Mouse (Mus musculus) neural tube, embryonic 15.5 days (tissue): ENCODE results near the gene Akap13. TPM values are rescaled to one million over a fixed set of nuclear protein-coding genes. Genes with fewer than 3 reads are reported as not detected.

ENCODE experiments used
- ATAC-seq: fragments of 200-750 bp; cut with Nextera tagmentation; 2 replicates; pipeline ENCODE4 v1.8.0; 2017; ENCODE audit warnings: mild to moderate bottlenecking, moderate TSS enrichment, moderate library complexity; ENCODE audit not compliant: low FRiP score
- H3K27ac ChIP-seq: fragments of 300-500 bp; sonication (generic); replicated peaks from 2 replicates; pipeline ENCODE4 v1.5.1; 2015; ENCODE audit warnings: mild to moderate bottlenecking, inconsistent platforms
- H3K27me3 ChIP-seq: fragments of 300-500 bp; sonication (generic); replicated peaks from 2 replicates; pipeline ENCODE4 v1.6.1; 2015; ENCODE audit warnings: inconsistent platforms
- H3K36me3 ChIP-seq: fragments of 300-500 bp; sonication (generic); 2 replicates; pipeline ENCODE4 v1.6.1; 2015; ENCODE audit warnings: inconsistent platforms
- H3K4me1 ChIP-seq: fragments of 300-500 bp; sonication (generic); 2 replicates; pipeline ENCODE4 v1.6.1; 2015; ENCODE audit warnings: inconsistent platforms
- H3K4me2 ChIP-seq: fragments of 300-500 bp; sonication (generic); 2 replicates; pipeline ENCODE4 v1.6.1; 2015; ENCODE audit warnings: inconsistent platforms, mild to moderate bottlenecking, moderate library complexity
- H3K4me3 ChIP-seq: fragments of 300-500 bp; sonication (generic); replicated peaks from 2 replicates; pipeline ENCODE4 v1.5.1; 2015; ENCODE audit warnings: mild to moderate bottlenecking, inconsistent platforms
- H3K9ac ChIP-seq: fragments of 300-500 bp; sonication (generic); replicated peaks from 2 replicates; pipeline ENCODE4 v1.6.1; 2015; ENCODE audit warnings: mild to moderate bottlenecking, inconsistent platforms
- H3K9me3 ChIP-seq: fragments of 300-500 bp; sonication (generic); replicated peaks from 2 replicates; pipeline ENCODE4 v1.6.1; 2016; ENCODE audit warnings: inconsistent platforms
- WGBS: fragments of 180-500 bp; shearing (Covaris S2); methylation state at CpG from one replicate; pipeline ENCODE4 v1.1.7; 2015; ENCODE audit warnings: mixed read lengths; 5-methylcytosine and 5-hydroxymethylcytosine counted together
- polyA plus RNA-seq: library from polyadenylated mRNA; unstranded; fragments of >200 nt; fragmentation: Nextera tagmentation; extraction: Ambion mirVana; gene quantifications from 2 replicates; pipeline ENCODE4 v1.2.1, GENCODE M21; 2015

The Akap13 gene
- polyA plus RNA-seq, 1 experiment from 2014 or later, result 14.3 TPM

- H3K27ac ChIP-seq, result no peak overlapping the region
- H3K27me3 ChIP-seq, result no peaks in the 10 kb centered on the region
- H3K4me2 ChIP-seq, result no peak overlapping the region
- no peak overlapping the region for H3K4me3 ChIP-seq
- H3K9me3 ChIP-seq, result no peaks in the 10 kb centered on the region
- H3K4me1 ChIP-seq, result no peaks in the 10 kb centered on the region
- ATAC-seq, result no peak
- no peak overlapping the region for H3K9ac ChIP-seq
- H3K36me3 ChIP-seq, result no peaks in the 10 kb centered on the region
- WGBS, result 91% methylated on average over 10 of the region's 10 CpGs
These were observed 245.5 kb downstream of the Akap13 start for GRCm38 (mm10) chr7:75700771-75701345.

GRCm38 (mm10) chr7:75701761-75702160, 246.4 kb downstream of the Akap13 start:
- 85% methylated on average over 7 of the region's 7 CpGs for WGBS
- H3K36me3 ChIP-seq, result no peaks in the 10 kb centered on the region
- H3K27me3 ChIP-seq, result no peaks in the 10 kb centered on the region
- H3K27ac ChIP-seq, result no peak overlapping the region
- no peaks in the 10 kb centered on the region for H3K4me1 ChIP-seq
- no peak overlapping the region for H3K4me3 ChIP-seq
- H3K4me2 ChIP-seq, result no peak overlapping the region
- no peak for ATAC-seq
- no peak overlapping the region for H3K9ac ChIP-seq
- H3K9me3 ChIP-seq, result no peaks in the 10 kb centered on the region

GRCm38 (mm10) chr7:75702368-75702767, 247.0 kb downstream of the Akap13 start:
- Histone ChIP-seq H3K36me3 (no peaks in the 10 kb centered on the region), H3K9ac (no peak overlapping the region), H3K27ac (no peak overlapping the region), H3K4me2 (no peak overlapping the region), H3K4me3 (no peak overlapping the region), H3K27me3 (no peaks in the 10 kb centered on the region), H3K9me3 (no peaks in the 10 kb centered on the region), H3K4me1 (no peaks in the 10 kb centered on the region)
- 88% methylated on average over 3 of the region's 3 CpGs for WGBS
- no peak for ATAC-seq

GRCm38 (mm10) chr7:75702966-75703645, 247.8 kb downstream of the Akap13 start:
- H3K9ac ChIP-seq, result no peak overlapping the region
- no peak overlapping the region for H3K4me2 ChIP-seq
- H3K27me3 ChIP-seq, result no peaks in the 10 kb centered on the region
- no peak overlapping the region for H3K4me3 ChIP-seq
- ATAC-seq, result no peak
- no peaks in the 10 kb centered on the region for H3K36me3 ChIP-seq
- H3K4me1 ChIP-seq, result no peaks in the 10 kb centered on the region
- H3K27ac ChIP-seq, result no peak overlapping the region
- H3K9me3 ChIP-seq, result no peaks in the 10 kb centered on the region
- WGBS, result 93% methylated on average over 3 of the region's 3 CpGs

GRCm38 (mm10) chr7:75704862-75705261, 249.5 kb downstream of the Akap13 start:
- 90% methylated on average over 6 of the region's 6 CpGs for WGBS
- no peak for ATAC-seq
- no peak overlapping the region for H3K9ac ChIP-seq

GRCm38 (mm10) chr7:75709936-75710335, 254.6 kb downstream of the Akap13 start:
- no peak overlapping the region for H3K9ac ChIP-seq
- ATAC-seq, result no peak
- no peaks in the 10 kb centered on the region for H3K36me3 ChIP-seq
- no peak overlapping the region for H3K4me2 ChIP-seq
- H3K4me1 ChIP-seq, result 0 out of 2 replicates have a peak, but pooled peaks cover 8% of the 10 kb centered on the region
- H3K4me3 ChIP-seq, result no peak overlapping the region
- H3K27me3 ChIP-seq, result no peaks in the 10 kb centered on the region
- H3K9me3 ChIP-seq, result no peaks in the 10 kb centered on the region
- WGBS, result 96% methylated on average over 4 of the region's 4 CpGs
- no peak overlapping the region for H3K27ac ChIP-seq

More at GRCm38 (mm10) chr7:75704862-75705261, 249.5 kb downstream of the Akap13 start:
- Histone ChIP-seq H3K4me3 (no peak overlapping the region), H3K9me3 (no peaks in the 10 kb centered on the region), H3K4me2 (no peak overlapping the region), H3K27ac (no peak overlapping the region), H3K27me3 (no peaks in the 10 kb centered on the region), H3K4me1 (no peaks in the 10 kb centered on the region), H3K36me3 (no peaks in the 10 kb centered on the region)

GRCm38 (mm10) chr7:75710920-75711319, 255.6 kb downstream of the Akap13 start:
- H3K36me3 ChIP-seq, result no peaks in the 10 kb centered on the region
- 0 out of 2 replicates have a peak, but pooled peaks cover 8% of the 10 kb centered on the region for H3K4me1 ChIP-seq
- no peaks in the 10 kb centered on the region for H3K27me3 ChIP-seq
- H3K27ac ChIP-seq, result no peak overlapping the region
- H3K9ac ChIP-seq, result no peak overlapping the region
- no peak overlapping the region for H3K4me3 ChIP-seq
- no peak overlapping the region for H3K4me2 ChIP-seq
- no peaks in the 10 kb centered on the region for H3K9me3 ChIP-seq
- no peak for ATAC-seq
- 93% methylated on average over 6 of the region's 6 CpGs for WGBS

- 87% methylated on average over 2 of the region's 2 CpGs for WGBS
- no peaks in the 10 kb centered on the region for H3K9me3 ChIP-seq
- H3K4me3 ChIP-seq, result no peak overlapping the region
- no peak overlapping the region for H3K4me2 ChIP-seq
- H3K27ac ChIP-seq, result no peak overlapping the region
- no peaks in the 10 kb centered on the region for H3K27me3 ChIP-seq
- 0 out of 2 replicates have a peak, but pooled peaks cover 8% of the 10 kb centered on the region for H3K4me1 ChIP-seq
- H3K9ac ChIP-seq, result no peak overlapping the region
- no peak for ATAC-seq
- no peaks in the 10 kb centered on the region for H3K36me3 ChIP-seq
These were observed 256.1 kb downstream of the Akap13 start for GRCm38 (mm10) chr7:75711436-75711835.

GRCm38 (mm10) chr7:75712808-75713207, 257.5 kb downstream of the Akap13 start:
- Histone ChIP-seq H3K4me3 (no peak overlapping the region), H3K4me1 (0 out of 2 replicates have a peak, but pooled peaks cover 8% of the 10 kb centered on the region), H3K36me3 (no peaks in the 10 kb centered on the region), H3K4me2 (no peak overlapping the region), H3K9ac (no peak overlapping the region), H3K27me3 (no peaks in the 10 kb centered on the region), H3K27ac (no peak overlapping the region), H3K9me3 (no peaks in the 10 kb centered on the region)
- 53% methylated on average over 2 of the region's 2 CpGs for WGBS
- no peak for ATAC-seq

GRCm38 (mm10) chr7:75713959-75714358, 258.6 kb downstream of the Akap13 start:
- Histone ChIP-seq H3K4me1 (0 out of 2 replicates have a peak, but pooled peaks cover 8% of the 10 kb centered on the region), H3K4me3 (no peak overlapping the region), H3K4me2 (no peak overlapping the region), H3K9me3 (no peaks in the 10 kb centered on the region), H3K27ac (no peak overlapping the region), H3K9ac (no peak overlapping the region), H3K27me3 (no peaks in the 10 kb centered on the region), H3K36me3 (no peaks in the 10 kb centered on the region)
- no peak for ATAC-seq
- WGBS, result 92% methylated on average over 5 of the region's 5 CpGs

GRCm38 (mm10) chr7:75715026-75715425, 259.7 kb downstream of the Akap13 start:
- Histone ChIP-seq H3K4me2 (no peak overlapping the region), H3K4me1 (0 out of 2 replicates have a peak, but pooled peaks cover 8% of the 10 kb centered on the region), H3K27me3 (no peaks in the 10 kb centered on the region), H3K9me3 (no peaks in the 10 kb centered on the region), H3K36me3 (no peaks in the 10 kb centered on the region), H3K9ac (no peak overlapping the region), H3K27ac (no peak overlapping the region), H3K4me3 (no peak overlapping the region)
- ATAC-seq, result no peak
- WGBS, result 91% methylated on average over 4 of the region's 4 CpGs

- WGBS, result 71% methylated on average over 4 of the region's 4 CpGs
- no peak overlapping the region for H3K27ac ChIP-seq
- H3K9ac ChIP-seq, result no peak overlapping the region
These were observed 260.6 kb downstream of the Akap13 start for GRCm38 (mm10) chr7:75715939-75716338.

More at GRCm38 (mm10) chr7:75715939-75716338, 260.6 kb downstream of the Akap13 start:
- Histone ChIP-seq H3K36me3 (no peaks in the 10 kb centered on the region), H3K4me3 (no peak overlapping the region), H3K4me1 (0 out of 2 replicates have a peak, but pooled peaks cover 8% of the 10 kb centered on the region), H3K9me3 (no peaks in the 10 kb centered on the region), H3K4me2 (no peak overlapping the region), H3K27me3 (no peaks in the 10 kb centered on the region)
- no peak for ATAC-seq
